Mouse (Mus musculus): ENCODE measurements around the gene Mmp10. TPM values are rescaled to one million over a fixed set of nuclear protein-coding genes. Genes with fewer than 3 reads are reported as not detected.

Mmp10 gene
- not detected in 2 replicates for polyA plus RNA-seq (2015; fragmentation: Nextera tagmentation; extraction: Ambion mirVana)

DNA sequence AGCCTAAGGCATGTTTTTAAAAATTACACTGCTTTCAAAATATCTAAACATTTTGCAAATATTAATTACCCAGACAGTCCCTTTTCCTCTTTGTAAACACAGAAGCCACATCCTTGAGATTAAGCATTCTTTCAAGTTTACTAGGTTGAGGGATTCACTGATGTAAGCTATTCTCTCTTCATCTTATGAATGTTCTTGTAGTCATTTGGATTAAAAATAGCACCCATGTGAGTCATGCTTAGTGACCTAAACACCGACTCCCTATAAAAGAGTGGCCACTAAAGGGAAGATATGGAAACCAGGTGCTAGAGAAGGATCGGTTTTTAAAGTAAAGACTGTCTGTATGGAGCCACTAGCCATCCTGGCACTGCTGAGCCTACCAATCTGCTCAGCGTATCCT, at the start of gene Mmp10:
Gene Mmp10, plus strand, starts transcription at position 302 of the 400 bp plus-strand sequence.

DNA sequence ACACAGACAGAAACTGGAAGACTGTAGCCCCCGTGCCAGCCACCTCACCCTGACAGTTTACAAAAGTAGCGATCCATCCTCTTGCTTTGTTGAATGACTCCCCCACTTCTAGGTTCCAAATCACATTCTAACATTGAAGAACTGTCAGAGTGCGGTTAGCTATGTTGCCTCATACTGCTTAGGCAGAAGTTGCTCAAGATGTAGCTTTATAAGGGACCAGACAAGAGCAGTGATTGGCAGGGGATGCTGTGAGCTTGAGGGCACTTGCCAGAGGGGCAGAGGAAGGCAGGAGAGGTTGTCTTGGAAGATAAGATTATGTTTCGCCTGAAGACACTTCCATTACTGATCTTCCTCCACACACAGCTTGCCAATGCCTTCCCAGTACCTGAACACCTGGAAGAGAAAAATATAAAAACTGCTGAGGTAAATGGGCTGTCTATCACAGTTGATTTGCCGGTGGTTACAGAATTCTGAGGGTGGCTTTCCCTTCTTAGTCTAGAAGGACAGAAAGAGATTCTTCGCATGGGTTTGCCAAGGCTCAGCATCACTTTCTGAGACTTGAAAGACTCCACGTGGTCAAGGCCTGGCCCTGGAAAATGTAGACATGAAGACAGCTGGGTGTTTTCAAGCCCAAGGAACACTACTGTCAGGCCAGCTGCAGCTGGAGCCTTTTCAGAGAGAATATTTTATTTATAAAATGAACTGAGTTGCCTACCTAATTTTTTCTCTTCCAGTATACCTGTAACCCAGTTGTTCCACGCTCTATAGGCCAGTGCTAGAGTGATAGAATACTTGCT, 56.3 kb downstream of the Mmp10 start, which contains the start of gene Mmp8:
Gene Mmp8, plus strand, starts transcription at position 236 of the 797 bp plus-strand sequence.

Other genes starting within 250 kb of the Mmp10 start
- gene Mmp13, start 229.8 kb upstream of the Mmp10 start, polyA plus RNA-seq (2015; fragmentation: Nextera tagmentation; extraction: Ambion mirVana), result 0.40 TPM in 1 of 2 replicates, not detected in the other
- not detected in 2 replicates for gene Mmp12, start 158.0 kb upstream of the Mmp10 start, polyA plus RNA-seq (2015; fragmentation: Nextera tagmentation; extraction: Ambion mirVana)
- gene Mmp1b, start 114.3 kb upstream of the Mmp10 start, polyA plus RNA-seq (2015; fragmentation: Nextera tagmentation; extraction: Ambion mirVana), result not detected in 2 replicates
- 0.08 and 0.16 TPM in 2 replicates for gene Mmp3, start 56.5 kb upstream of the Mmp10 start, polyA plus RNA-seq (2015; fragmentation: Nextera tagmentation; extraction: Ambion mirVana)
- 0.54 and 0.72 TPM in 2 replicates for gene Mmp8, start 56.1 kb downstream of the Mmp10 start, polyA plus RNA-seq (2015; fragmentation: Nextera tagmentation; extraction: Ambion mirVana)
- 0.08 and 0.33 TPM in 2 replicates for gene Mmp27, start 69.0 kb downstream of the Mmp10 start, polyA plus RNA-seq (2015; fragmentation: Nextera tagmentation; extraction: Ambion mirVana)
- gene Mmp20, start 125.9 kb downstream of the Mmp10 start, polyA plus RNA-seq (2015; fragmentation: Nextera tagmentation; extraction: Ambion mirVana), result not detected in 2 replicates
- gene Mmp7, start 189.7 kb downstream of the Mmp10 start, polyA plus RNA-seq (2015; fragmentation: Nextera tagmentation; extraction: Ambion mirVana), result not detected in 2 replicates

Data from skeletal muscle tissue, postnatal 0 days (tissue).